Mouse (Mus musculus) G1E (cell line): ENCODE results near the gene Phc2.

Source experiments
- CTCF ChIP-seq: IDR thresholded peaks from 2 replicates; pipeline ENCODE4 v1.5.1; 2012; ENCODE audit warnings: low read depth, low read length, inconsistent platforms, mixed read lengths
- GATA1 ChIP-seq: IDR thresholded peaks from 2 replicates; pipeline ENCODE4 v1.6.1; 2012; ENCODE audit warnings: borderline replicate concordance, low read length, inconsistent platforms, mixed read lengths
- TAL1 ChIP-seq: conservative IDR thresholded peaks from 2 replicates; pipeline ENCODE4 v1.6.1; 2012; ENCODE audit warnings: low read depth, low read length, inconsistent platforms, mixed read lengths

- no peak for TF ChIP-seq CTCF
- TF ChIP-seq TAL1 = no peak
- no peak for TF ChIP-seq GATA1
Measured at GRCm38 (mm10) chr4:128609925-128610402, 44.5 kb upstream of the Phc2 start, which contains the start of gene Zscan20.
